In the genomic region with DNA sequence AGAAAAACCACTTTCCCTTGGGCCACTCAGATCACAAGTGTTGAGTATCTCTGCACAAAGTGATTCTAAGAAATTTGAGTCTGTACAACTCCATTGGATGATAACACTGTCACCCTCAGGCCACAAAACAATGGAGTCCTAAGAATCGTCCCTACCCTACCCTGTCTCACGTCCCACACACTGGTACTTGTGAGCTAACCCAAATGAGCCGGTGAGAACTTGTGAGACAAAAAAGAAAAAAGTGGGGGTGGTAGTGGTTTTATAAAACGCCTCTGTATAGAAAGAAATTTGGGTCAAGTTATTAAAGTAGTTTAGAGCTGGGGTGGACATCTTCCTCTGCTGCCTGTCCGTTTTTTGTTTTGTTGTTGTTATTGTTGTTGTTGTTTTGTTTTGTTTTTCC, we compare ENCODE assay signal across 20 mouse cellular contexts.
DNase-seq lines count a peak whose midpoint lies in the region; ATAC-seq lines count a peak whose summit lies in the region.
"Had no signal": no experiment of that assay in that cellular context is flagged by ENCODE, and none has a peak within 500 bp of the region (broad histone marks: within the 10 kb centered on the region; RNA-seq: fewer than 3 reads in every experiment).

No protein-coding gene starts in this region.

- no peak for ATAC-seq in CD4-positive, CD25-positive, alpha-beta regulatory T cell, adult 4 months
- ATAC-seq in inflammation-experienced regulatory T-cells, adult 6 months, result peak; percentile 60
- no peak for ATAC-seq in erythroblast, adult 5-6 weeks (replicated peaks; ENCODE audit: low FRiP score, poor library complexity, severe bottlenecking)
- ATAC-seq: activated CD4-positive, CD25-positive, alpha-beta regulatory T cell, adult 4 months; forebrain, embryonic 14.5 days; forebrain, embryonic 16.5 days; Patski had no signal

- peak; percentile 10 for DNase-seq in CD4-positive, CD25-positive, alpha-beta regulatory T cell, adult 2 months (ENCODE audit: low read depth, low spot score)
- peak; percentile 46 for DNase-seq in heart, adult 11 months
- no peak for DNase-seq in heart, postnatal 10 days
- peak; percentile 14 for DNase-seq in brain, adult 2 months (ENCODE audit: low read depth, low spot score)
- DNase-seq in adrenal gland, adult 8-10 months, result no peak
- DNase-seq: adrenal gland, postnatal 10 days; adrenal gland, postnatal 25 days; B cell, adult 2 months; cerebellum, adult 11-12 months; cerebellum, adult 2 months; cerebellum, adult 9-10 months; cerebellum, postnatal 10 days; cerebellum, postnatal 25 days had no signal

- intact Hi-C loops in heart, postnatal 10 days (cut with DNase I), result no loop called here

Comparison
In these comparisons a context has a peak if more than half of its experiments do, and no peak if none do; other contexts are left out.
1. DNase-seq: peak in CD4-positive, CD25-positive, alpha-beta regulatory T cell, adult 2 months (single experiment), heart, adult 11 months (single experiment) and brain, adult 2 months (single experiment); none in heart, postnatal 10 days (0 of 2) and adrenal gland, adult 8-10 months (single experiment).